Mouse (Mus musculus): ENCODE results near the gene Fbxl20. TPM values are rescaled to one million over a fixed set of nuclear protein-coding genes. Genes with fewer than 3 reads are reported as not detected.

Fbxl20 gene
- total RNA-seq, 1 experiment from 2014 or later: 26.2 TPM

Other genes starting within 250 kb of the Fbxl20 start
- gene Plxdc1, start 164.0 kb downstream of the Fbxl20 start, total RNA-seq (2017): 1.6 to 2.8 TPM (median 2.4 TPM) in 3 replicates
- 67.7 to 97.0 TPM (median 83.6 TPM) in 3 replicates for gene Arl5c, start 154.2 kb downstream of the Fbxl20 start, total RNA-seq (2017)
- gene Cacnb1, start 127.4 kb downstream of the Fbxl20 start, total RNA-seq (2017): 1.6 to 3.5 TPM (median 3.3 TPM) in 3 replicates
- gene Rpl19, start 123.7 kb downstream of the Fbxl20 start, total RNA-seq (2017): 1,171 to 1,260 TPM (median 1,185 TPM) in 3 replicates
- gene Stac2, start 96.9 kb downstream of the Fbxl20 start, total RNA-seq (2017): 1.1 TPM in 1 of 3 replicates, not detected in the others
- 23.7 to 46.9 TPM (median 25.9 TPM) in 3 replicates for gene Med1, start 42.9 kb upstream of the Fbxl20 start, total RNA-seq (2017)
- gene Cdk12, start 52.7 kb upstream of the Fbxl20 start, total RNA-seq (2017): 54.4 to 102 TPM (median 56.3 TPM) in 3 replicates
- not detected in 3 replicates for gene Neurod2, start 179.2 kb upstream of the Fbxl20 start, total RNA-seq (2017)
- not detected in 3 replicates for gene Ppp1r1b, start 198.0 kb upstream of the Fbxl20 start, total RNA-seq (2017)
- gene Stard3, start 208.0 kb upstream of the Fbxl20 start, total RNA-seq (2017): 29.2 to 57.7 TPM (median 50.9 TPM) in 3 replicates
- gene Tcap, start 233.4 kb upstream of the Fbxl20 start, total RNA-seq (2017): 1.6 TPM in 1 of 3 replicates, not detected in the others
- gene Pnmt, start 236.0 kb upstream of the Fbxl20 start, total RNA-seq (2017): not detected in 3 replicates